Mouse (Mus musculus) neutrophil, adult 5-6 weeks (primary cell): ENCODE data around the gene Atg4b. TPM values are rescaled to one million over a fixed set of nuclear protein-coding genes. Genes with fewer than 3 reads are reported as not detected.
"Not testable (repeated sequence)": the region's sequence is repeated elsewhere in the genome, so short reads cannot be mapped to it uniquely, and the experiment has no call there.

Experiments used
- ATAC-seq: fragments of 151-379, 151-347 bp; 2 replicates; pipeline ENCODE4 v1.8.0; 2017; ENCODE audit warnings: mild to moderate bottlenecking, moderate TSS enrichment; ENCODE audit not compliant: insufficient number of reproducible peaks, poor library complexity, low FRiP score, severe bottlenecking; ENCODE audit errors: extremely low read depth
- total RNA-seq: library from RNA; stranded (forward); fragments of 200-1000 nt; gene quantifications from 2 replicates; pipeline ENCODE4 v1.2.3, GENCODE M21; 2017

Atg4b gene
- total RNA-seq, 1 experiment from 2014 or later, result 50.0 TPM

DNA sequence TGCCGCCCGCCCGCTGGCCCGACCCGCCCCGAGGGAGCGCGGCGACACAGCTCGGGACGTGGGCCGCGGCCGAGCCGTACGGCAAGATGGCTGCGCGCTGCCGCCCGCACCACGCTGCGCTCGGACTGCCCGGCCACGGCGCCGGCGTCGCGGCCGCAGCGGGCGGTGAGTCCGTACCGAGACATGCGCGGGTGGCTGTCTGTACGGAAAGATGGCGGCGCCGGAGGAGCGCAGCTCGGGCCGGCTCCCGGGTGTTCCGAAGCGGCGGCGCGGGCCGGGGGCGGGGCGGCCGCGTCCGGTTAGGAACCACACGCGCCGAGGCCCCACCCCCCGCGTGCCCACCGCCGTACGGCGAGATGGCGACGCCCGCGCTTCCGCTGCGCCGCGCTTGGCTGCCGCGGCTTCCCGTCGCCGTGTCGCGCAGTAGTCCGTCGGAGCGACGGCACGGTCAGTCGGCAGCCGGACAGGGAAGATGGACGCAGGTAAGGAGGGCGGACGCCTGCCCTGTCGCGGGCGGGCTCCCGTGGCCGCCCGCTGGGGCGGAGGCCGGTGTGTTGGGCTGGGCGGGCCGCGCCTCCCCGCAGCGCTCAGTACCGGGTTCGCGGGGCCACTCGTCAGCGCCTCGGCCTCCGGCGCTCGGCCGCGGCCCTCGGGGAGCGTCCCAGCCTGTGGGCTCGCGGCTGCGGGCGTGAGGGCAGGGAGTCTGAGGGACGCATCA, 3.4 kb downstream of the Atg4b start, which contains the start of gene Thap4:
Gene Thap4, minus strand, starts transcription at position 292 of the 718 bp plus-strand sequence.
- peak; percentile 77 for ATAC-seq

GRCm38 (mm10) chr1:93755291-93755610, 4.0 kb downstream of the Atg4b start:
- ATAC-seq, result no peak

- ATAC-seq, result no peak
Measured at GRCm38 (mm10) chr1:93755618-93756017, 4.3 kb downstream of the Atg4b start.

GRCm38 (mm10) chr1:93756154-93756553, 4.9 kb downstream of the Atg4b start:
- ATAC-seq, result no peak

GRCm38 (mm10) chr1:93760076-93760475, 8.8 kb downstream of the Atg4b start:
- no peak for ATAC-seq

DNA sequence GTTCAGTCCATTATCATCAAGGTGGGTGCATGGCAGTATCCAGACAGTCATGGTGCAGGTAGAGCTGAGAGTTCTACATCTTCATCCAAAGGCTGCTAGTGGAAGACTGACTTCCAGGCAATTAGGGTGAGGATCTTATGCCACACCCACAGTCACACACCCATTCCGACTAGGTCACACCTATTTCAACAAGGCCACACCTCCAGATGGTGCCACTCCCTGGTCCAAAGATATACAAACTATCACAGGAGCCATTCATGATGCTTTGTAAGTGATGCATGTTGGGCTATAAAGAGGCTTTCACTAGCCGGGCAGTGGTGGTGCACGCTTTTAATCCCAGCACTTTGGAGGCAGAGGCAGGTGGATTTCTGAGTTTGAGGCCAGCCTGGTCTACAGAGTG, 12.2 kb downstream of the Atg4b start:
- ATAC-seq, result not testable (repeated sequence)

DNA sequence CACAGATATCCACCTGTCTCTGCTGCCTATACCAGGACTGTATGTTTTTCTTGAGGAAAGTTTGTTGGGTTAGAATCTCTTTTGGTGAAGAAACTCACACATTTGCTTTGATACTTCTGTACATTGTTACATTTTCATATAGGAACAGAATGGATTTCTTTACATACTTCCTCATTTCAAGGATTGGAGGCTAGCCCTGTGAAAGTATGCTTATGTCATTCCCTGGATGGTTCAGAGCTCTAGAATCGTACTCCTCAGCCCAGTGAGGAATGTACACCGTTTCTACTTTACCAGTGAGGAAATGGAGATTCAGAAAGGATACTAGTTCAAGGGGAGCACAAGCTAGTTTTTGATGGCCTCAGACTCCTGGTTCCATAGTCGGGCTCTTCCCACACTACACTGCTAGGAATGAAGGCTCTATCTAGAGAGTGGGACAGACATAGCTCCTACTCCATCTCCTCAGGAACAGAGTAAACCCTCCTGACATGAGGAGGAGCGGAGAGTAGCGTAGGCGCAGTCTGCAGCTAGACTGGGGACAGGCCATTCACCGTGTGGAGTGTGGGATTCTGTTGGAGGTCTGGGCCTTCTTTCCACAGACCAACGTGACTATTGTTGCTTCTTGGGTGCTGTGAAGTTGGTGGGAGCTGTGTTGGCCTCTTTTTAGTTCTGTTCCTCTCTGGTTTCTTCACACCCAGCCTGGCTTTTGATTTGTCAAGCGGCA, 13.7 kb downstream of the Atg4b start:
- ATAC-seq, result no peak

- no peak for ATAC-seq
Measured at GRCm38 (mm10) chr1:93767600-93767999, 16.3 kb downstream of the Atg4b start.

DNA sequence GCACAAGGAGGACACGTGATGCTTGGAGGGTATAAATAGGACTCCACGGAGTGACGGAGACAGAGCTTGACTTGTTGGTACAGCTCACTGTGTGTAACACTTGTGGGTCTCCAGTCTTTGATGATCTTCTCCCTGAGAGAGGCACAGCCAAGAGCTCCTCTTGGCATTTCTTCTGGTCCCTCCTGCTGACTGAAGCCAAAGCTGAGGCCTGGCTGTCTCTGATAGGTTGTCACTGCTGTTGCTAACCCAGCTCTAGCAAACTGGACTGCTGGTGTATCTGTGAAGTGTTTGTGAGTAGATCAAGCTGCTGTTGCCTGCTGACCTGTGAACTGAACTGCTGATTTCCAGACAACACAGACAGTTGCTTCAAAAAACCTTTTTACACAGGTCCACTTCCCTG, 18.6 kb downstream of the Atg4b start:
- no peak for ATAC-seq

DNA sequence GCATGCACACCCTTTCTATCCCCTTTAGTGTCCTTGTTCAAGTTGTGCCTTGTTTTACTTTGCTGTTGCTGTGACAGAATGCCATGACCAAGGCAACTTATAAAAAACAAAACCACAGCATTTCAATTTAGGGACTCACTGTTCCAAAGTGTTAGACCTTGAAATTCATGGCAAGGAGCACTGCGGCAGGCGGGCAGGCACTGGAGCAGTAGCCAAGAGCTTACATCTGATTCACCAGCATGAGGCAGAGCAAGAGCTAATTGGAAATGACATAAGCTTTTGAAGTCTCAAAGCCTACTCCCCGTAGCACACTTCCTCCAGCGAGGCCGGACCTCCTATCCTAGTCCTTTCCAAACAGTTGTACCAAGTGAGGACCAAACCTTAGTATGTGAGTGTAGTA, 25.4 kb downstream of the Atg4b start:
- no peak for ATAC-seq

DNA sequence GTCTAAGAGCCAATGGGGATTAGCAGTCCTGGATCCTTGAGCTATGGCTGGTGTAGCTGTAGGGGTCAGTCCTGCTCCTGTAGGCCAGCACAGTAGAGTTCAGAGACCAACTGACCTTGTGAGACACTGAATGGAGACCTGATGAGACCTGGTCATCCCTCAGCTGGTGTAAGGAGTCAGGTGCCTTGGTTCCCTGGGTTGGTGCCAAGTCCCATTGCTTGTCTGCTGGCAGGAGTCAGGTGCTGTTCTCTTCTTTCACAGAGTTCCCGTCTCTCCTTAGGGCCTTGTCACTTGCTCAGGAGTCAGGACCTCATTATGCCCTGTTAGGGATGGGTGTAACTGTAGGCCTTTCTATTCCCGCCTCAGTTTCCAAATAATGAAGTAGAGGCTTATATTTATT, 35.6 kb downstream of the Atg4b start:
- ATAC-seq, result no peak

- no peak for ATAC-seq
Measured at GRCm38 (mm10) chr1:93794526-93794925, 43.2 kb downstream of the Atg4b start.

- no peak for ATAC-seq
Measured at GRCm38 (mm10) chr1:93795886-93796285, 44.6 kb downstream of the Atg4b start.

GRCm38 (mm10) chr1:93800670-93801503, 49.6 kb downstream of the Atg4b start:
- ATAC-seq, result no peak

- peak; percentile 71 for ATAC-seq
Measured at GRCm38 (mm10) chr1:93801741-93802238, 50.5 kb downstream of the Atg4b start, which contains the start of gene Dtymk. Gene Dtymk (minus strand): TSS chr1:93801934.

GRCm38 (mm10) chr1:93802771-93803170, 51.5 kb downstream of the Atg4b start:
- ATAC-seq, result no peak

DNA sequence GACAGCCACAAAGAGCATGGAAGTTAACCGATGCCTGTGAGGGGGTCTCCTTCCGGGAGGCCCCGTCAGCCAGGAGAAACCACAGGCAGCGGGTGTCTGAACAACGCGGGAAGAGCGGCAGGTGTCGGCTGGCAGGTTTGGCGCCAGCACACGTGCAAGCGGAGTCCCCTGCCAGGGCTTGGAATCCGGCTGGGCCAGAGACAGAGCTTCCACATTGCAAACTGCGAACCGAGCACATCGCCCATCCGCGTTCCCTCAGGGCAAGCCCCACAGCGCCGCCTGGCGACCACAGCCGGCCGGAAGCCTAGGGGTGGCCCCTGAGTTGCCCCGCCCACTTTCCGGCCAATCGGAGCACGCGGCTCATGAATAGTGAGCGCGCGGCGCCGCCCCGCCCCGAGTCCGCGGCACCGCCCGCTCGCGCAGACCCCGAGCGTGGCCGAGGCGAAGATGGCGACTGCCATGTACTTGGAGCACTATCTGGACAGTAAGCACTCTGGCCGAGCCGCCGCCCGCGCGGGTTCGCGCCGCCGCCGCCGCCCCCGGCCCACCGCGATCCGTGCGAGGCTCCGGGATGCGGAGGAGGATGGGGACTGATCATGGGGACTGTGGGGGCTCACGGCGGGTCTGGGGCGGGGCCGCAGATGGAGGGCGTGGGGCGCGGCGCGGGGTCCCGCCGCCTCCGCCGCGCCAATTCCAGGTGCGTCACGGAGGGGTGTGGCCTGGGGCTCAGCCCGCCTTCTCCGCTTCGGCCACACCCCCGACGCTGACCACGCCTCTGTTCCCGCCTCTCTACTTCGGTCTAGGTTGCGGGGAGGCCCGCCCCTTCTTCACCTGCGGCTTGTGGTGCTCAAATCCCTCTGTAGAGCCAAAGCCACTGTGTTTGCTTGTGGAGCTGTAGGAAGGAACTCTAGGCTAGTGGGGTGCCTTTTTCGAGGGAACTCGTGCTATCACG, 52.5 kb downstream of the Atg4b start, which contains the start of gene Ing5:
Gene Ing5, plus strand, starts transcription at position 410 of the 952 bp plus-strand sequence.
- peak; percentile 76 for ATAC-seq

DNA sequence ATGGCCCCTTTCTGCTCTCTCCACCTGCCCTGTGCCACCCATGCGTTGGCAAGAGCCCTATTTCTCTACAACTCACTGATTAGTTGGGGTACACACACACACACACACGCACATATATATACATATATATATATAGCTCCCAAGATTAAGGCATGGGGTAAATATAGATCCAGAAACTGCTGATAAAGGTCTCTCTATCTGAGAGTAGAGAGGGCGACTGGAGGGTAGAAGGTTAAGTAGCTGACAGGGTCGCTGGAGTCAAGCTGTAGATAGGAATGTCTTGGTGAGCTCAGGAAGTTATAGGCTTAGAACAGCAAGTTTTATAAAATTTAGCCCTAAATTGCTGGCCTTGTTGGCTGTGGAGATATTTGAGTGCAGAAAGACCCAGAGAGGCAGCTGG, 53.5 kb downstream of the Atg4b start:
- no peak for ATAC-seq
